Mouse (Mus musculus): ENCODE measurements around the gene Rnd1.

DNA sequence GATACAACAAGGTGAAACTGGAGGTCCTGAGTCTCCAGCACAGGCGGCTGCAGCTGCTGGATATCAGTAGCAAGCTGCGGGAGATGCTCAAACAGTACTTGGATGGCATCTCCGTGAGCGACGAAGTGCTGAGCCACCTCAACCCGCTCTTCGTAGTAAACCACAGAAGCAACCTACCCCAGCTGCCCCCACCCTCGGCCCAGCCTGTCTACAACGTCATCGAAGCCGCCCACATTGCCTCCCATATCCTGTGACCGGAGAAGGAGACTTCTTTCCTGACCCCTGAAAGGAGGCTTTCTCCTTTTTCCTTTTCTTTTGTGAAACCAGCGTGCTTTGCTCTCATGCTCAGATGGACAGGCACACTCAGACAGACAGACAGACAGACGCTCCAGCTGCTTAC is 45.6 kb upstream of the Rnd1 start:
- TF ChIP-seq CTCF (IDR thresholded peaks at IDR 0.05; ENCODE audit: low read depth) (no peak), EP300 (IDR thresholded peaks at IDR 0.05; ENCODE audit: low read depth) (no peak)

Measured in liver, postnatal 0 days (tissue).